In the genomic region with DNA sequence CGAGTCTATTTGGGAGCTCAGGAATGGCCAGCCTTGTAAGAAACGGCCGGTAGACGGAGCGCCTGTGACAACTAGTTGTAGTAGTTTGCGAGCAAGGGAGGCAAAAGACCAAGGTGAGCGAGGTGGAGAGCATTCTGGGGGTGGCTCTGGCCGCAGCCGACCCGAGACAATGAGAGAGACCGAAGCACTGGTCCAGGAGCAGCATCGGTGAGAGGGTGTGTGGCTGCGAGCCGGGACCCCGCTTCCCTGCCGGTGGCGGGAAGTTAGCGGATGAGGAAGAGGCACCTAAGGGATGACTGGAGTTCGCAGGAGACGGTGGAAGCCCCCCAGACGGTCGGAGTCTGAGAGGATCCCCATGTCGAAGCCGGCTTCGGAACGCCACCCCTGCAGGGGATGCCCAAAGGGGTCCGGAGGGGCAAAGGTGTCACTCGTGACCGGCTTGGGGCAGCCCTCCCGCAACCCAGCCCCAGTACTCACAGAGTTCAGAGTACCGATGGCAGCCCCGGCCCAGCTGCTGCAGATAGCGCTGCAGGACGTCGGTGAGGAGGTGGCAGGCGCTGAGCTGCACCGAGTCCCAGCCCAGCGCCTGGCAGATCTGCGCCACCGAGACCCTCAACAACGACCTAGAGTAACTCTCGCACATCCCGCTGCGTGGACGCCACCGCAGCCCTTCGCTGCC, we compare ENCODE assay signal across 8 mouse cellular contexts. TPM values are rescaled to one million over a fixed set of nuclear protein-coding genes. Genes with fewer than 3 reads are reported as not detected.
DNase-seq lines count a peak whose midpoint lies in the region; ATAC-seq and TF ChIP-seq lines count a peak whose summit lies in the region.

No protein-coding gene starts in this region.

- H3K4me3 ChIP-seq in kidney, adult 2 months (ENCODE audit: insufficient read depth, low read depth, low read length), result peak overlapping the region; percentile 91

- H3K36me3 ChIP-seq in kidney, adult 2 months (ENCODE audit: control insufficient read depth, insufficient read depth, low read length), result no peaks in the 10 kb centered on the region

- no peak overlapping the region for H3K27ac ChIP-seq in kidney, adult 2 months (ENCODE audit: insufficient read depth, low read depth, low read length)

- peak; percentile 51 for ATAC-seq in cerebellum, adult (ENCODE audit: insufficient number of reproducible peaks, low FRiP score, low TSS enrichment)
- ATAC-seq in granulocyte monocyte progenitor cell, adult 5-6 weeks (replicated peaks; ENCODE audit: poor library complexity, severe bottlenecking), result peak; percentile 49

- peak; percentile 37 for TF ChIP-seq CTCF in kidney, adult 2 months (conservative IDR thresholded peaks at IDR 0.05; ENCODE audit: insufficient read depth, insufficient read length, low read depth, low read length)

- no peaks in the 10 kb centered on the region for H3K27me3 ChIP-seq in kidney, adult 2 months (replicated peaks; ENCODE audit: control insufficient read depth, insufficient read depth, low read length)

- under 1% methylated on average over 47 of the region's 47 CpGs for WGBS in kidney, adult 2 months

- H3K4me1 ChIP-seq in kidney, adult 2 months (ENCODE audit: control insufficient read depth, insufficient read depth, low read length), result no peaks in the 10 kb centered on the region; the same call in 1 of the 2 replicates

- no peak for TF ChIP-seq POLR2A in kidney, adult 2 months (IDR thresholded peaks at IDR 0.05; ENCODE audit: low read depth, low read length)

- DNase-seq in cerebellum, postnatal 4 days (ENCODE audit: low spot score in 2 of 2), result no peak
- DNase-seq in ES-CJ7 (ENCODE audit: low read depth, low spot score), result peak; percentile 39
- peak; percentile 54 to 55 for DNase-seq in cerebellum, postnatal 14 days
- DNase-seq in kidney, adult 2 months, result peak; percentile 45
- DNase-seq in lung, postnatal 10 days, result peak; percentile 21
- peak; percentile 23 for DNase-seq in ovary, postnatal 36 days (ENCODE audit: low spot score)

RNA-seq across cellular contexts. Expression of gene Taf3, which starts 0.5 kb away (rescaled TPM):
- total RNA-seq in granulocyte monocyte progenitor cell, adult 5-6 weeks (2014; fragmentation: Nextera tagmentation), result 17.3 and 21.4 TPM in 2 replicates
- 8.7 and 9.0 TPM in 2 replicates for total RNA-seq in granulocyte monocyte progenitor cell, adult 5-6 weeks (2017)
- polyA plus RNA-seq in kidney, adult 2 months (2012; rRNA removed), result 5.3 and 6.5 TPM in 2 replicates

RNA-seq across cellular contexts. Expression of gene Atp5c1, which starts 32.4 kb away (rescaled TPM):
- total RNA-seq in granulocyte monocyte progenitor cell, adult 5-6 weeks (2014; fragmentation: Nextera tagmentation), result 458 and 534 TPM in 2 replicates
- total RNA-seq in granulocyte monocyte progenitor cell, adult 5-6 weeks (2017), result 596 and 622 TPM in 2 replicates
- polyA plus RNA-seq in kidney, adult 2 months (2012; rRNA removed), result 786 and 1,002 TPM in 2 replicates

RNA-seq across cellular contexts. Expression of gene Kin, which starts 32.5 kb away (rescaled TPM):
- total RNA-seq in granulocyte monocyte progenitor cell, adult 5-6 weeks (2014; fragmentation: Nextera tagmentation), result 22.3 and 33.9 TPM in 2 replicates
- total RNA-seq in granulocyte monocyte progenitor cell, adult 5-6 weeks (2017), result 23.1 and 32.2 TPM in 2 replicates
- polyA plus RNA-seq in kidney, adult 2 months (2012; rRNA removed), result 3.2 and 4.6 TPM in 2 replicates

Comparison
In these comparisons a context has a peak if more than half of its experiments do, and no peak if none do; other contexts are left out.
1. DNase-seq: peak in ES-CJ7 (single experiment), cerebellum, postnatal 14 days (2 of 2), kidney, adult 2 months (single experiment), lung, postnatal 10 days (single experiment) and ovary, postnatal 36 days (single experiment); none in cerebellum, postnatal 4 days (0 of 2).